Mouse (Mus musculus) granulocyte monocyte progenitor cell, adult 5-6 weeks (primary cell): ENCODE data around the gene Fsd1. TPM values are rescaled to one million over a fixed set of nuclear protein-coding genes. Genes with fewer than 3 reads are reported as not detected.

ENCODE experiments used
- ATAC-seq: replicated peaks from 2 replicates; pipeline ENCODE4 v1.8.0; 2016; ENCODE audit warnings: mild to moderate bottlenecking, moderate TSS enrichment, inconsistent platforms; ENCODE audit not compliant: poor library complexity, severe bottlenecking
- total RNA-seq, 2 experiments: library from RNA; stranded (forward) in 1 of 2; stranded (reverse) in 1 of 2; fragments of 200-712, 200-1000 nt in 1 of 2; fragments of >200 nt in 1 of 2; fragmentation: Nextera tagmentation in 1 of 2; gene quantifications; 2 replicates each; pipeline ENCODE4 v1.2.3; 2014 to 2017

The Fsd1 gene
- total RNA-seq, 2 experiments from 2014 or later = not detected

DNA sequence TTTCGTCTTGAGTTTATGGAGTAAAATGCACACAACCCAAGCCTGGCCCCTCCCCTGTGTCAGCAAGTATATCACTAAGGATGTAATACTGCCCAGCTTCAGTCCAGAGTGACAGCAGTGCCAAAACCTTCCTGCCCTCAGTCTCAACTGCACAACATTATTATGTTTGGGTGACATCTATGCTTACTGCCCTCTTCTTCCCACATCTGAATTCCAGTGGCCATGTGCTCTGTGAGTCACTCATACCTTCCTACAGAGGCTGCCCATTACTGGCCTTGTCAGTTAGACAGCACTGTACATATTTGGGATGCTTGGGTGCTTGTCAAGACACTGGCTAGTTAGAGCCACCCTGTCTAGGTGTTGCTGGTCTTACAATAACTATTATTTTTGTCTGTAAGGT, 40.0 kb downstream of the Fsd1 start:
- no peak for ATAC-seq

- ATAC-seq = no peak
Observed at GRCm38 (mm10) chr17:56026881-56027280, 40.6 kb downstream of the Fsd1 start.

GRCm38 (mm10) chr17:56027801-56028441, 41.6 kb downstream of the Fsd1 start:
- no peak for ATAC-seq

DNA sequence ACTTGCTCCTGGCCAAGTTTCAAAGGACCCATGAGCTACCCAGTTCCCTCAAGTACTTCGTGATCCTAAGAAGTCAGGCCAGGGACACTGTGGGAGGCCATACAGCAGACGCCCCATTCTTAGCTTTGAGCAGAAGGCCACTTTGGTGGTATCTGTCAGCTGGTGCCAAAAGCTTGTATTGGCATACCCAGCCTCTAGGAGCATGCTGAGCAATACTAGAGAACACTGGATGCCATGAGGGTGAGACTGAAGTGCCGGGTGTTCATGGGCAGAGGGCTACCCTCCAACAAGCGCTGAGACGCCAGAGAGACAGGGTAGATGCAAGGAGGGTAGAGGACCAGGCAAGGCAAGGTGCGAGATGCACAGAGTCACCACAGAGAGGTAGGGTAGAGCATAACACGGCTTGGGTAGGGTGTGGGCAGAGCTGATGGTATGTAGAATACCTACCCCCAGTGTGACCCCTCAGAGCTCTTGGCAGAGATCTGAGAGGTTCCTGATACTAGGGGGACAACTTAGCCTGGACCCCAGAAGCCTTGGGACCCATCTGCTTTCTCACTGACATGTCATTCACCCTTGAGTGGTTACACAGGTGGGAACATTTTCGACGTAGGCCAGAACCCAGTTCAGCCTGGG, 44.0 kb downstream of the Fsd1 start:
- ATAC-seq = no peak

DNA sequence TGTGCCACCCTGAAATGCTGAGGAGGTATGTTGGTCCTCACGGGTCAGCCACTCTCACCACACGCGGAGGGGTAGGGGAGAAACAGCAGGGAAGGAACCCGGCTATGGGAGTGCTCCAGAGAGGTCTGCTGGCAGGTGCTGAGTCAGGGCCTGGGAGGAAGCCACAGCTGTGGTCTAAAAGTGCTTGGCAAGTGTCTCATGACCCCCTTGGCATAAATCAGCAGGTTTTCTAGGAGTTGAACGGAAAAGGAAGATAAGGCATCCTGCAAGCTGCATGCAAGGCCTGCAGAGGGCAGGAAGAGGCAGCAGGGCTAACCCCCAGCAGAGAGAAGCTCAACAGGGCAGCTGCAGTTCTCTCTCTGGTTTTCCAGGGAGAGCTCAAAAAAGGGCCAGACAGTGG, 44.6 kb downstream of the Fsd1 start:
- ATAC-seq = peak; percentile 75

DNA sequence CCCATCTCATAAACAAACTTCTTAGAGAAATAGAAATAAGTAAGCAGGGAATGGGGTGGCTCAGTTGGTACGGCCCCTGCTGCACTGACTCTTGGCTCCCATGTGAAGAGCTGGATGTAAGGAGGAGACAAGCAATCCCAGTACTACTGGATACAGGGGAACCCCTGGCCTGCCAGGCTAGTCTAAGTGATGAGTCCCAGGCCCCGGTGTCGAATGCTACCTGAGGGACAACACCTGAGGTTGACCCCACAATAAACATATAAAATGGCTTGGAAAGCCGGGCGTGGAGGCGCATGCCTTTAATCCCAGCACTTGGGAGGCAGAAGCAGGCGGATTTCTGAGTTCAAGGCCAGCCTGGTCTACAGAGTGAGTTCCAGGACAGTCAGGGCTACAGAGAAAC, 45.1 kb downstream of the Fsd1 start:
- no peak for ATAC-seq

DNA sequence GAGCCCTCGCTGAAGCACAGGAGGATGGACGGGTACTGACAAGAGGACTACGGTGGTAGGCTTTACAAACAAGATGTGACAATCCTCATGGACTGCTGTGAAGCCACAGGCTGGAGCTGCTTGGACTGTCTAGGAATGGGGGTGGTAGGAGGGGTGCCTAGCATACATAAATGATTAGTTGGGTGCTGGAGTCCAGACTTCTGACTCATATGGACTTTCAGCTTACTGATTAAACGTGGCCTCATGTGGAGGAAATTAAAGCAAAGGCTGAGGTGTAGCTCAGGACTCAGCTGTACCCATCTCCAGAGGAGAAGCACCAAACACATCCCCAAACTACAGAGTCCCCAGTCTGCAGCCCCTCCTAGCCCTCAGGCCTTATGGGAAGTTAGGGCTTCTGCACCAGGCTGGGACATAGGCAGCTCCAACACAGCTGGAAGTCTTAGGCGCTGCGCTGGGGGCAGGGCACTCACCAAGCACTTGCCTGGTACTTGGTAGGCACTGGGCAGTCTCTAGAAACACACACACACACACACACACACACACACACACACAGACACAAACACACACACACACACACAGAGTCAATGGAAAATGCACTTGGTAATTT, 45.9 kb downstream of the Fsd1 start:
- no peak for ATAC-seq

GRCm38 (mm10) chr17:56032831-56033230, 46.5 kb downstream of the Fsd1 start:
- ATAC-seq = peak; percentile 41

DNA sequence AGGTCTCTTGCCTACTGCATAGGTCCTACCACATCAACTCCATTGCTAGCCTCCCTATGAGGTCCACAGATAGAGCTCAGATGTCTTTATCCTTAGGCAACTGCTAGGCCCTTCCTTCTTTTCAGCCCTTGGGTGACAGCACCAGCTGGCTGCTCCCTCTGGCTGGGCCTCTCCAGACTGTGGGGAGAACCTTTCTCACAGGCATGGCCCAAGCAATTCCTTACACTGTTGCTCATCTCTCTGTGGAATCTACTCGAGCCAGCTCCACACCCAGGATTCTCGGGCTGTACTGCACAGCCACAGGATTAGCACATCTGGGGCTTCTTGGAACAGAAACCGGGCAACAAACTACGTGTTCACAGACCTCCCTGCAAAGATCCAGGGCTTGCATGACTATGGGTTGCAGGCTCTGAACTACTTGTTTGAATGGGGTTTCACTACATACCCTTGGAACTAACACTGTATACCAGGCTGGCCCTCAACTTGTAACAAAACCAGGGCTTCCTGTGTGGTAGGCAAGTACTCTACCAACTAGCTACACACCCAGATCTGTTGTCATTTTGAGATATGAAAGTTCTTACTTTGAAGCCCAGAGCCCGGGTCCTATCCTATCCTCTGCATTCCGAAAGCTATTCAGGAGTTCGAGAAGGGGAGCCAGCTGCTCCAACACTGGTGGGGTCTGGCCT, 47.9 kb downstream of the Fsd1 start:
- no peak for ATAC-seq

DNA sequence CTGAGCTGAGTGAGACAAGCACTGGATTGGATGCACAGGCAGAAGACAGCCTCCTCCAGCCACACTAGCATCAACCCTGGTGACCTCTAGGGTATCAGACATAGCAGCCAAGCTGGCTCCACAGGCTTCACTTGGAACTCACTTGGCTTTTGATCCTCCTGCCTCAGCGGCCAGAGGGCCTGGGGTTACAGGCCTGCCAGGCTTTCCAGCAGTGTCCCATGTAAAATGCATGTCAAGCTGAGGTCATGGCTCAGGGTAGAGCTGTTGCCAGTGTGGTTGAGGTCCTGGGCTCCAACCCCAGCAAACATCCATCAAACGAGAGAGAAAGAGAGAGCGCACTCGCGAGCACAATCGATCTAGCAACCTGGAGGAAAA, 48.4 kb downstream of the Fsd1 start:
- no peak for ATAC-seq

DNA sequence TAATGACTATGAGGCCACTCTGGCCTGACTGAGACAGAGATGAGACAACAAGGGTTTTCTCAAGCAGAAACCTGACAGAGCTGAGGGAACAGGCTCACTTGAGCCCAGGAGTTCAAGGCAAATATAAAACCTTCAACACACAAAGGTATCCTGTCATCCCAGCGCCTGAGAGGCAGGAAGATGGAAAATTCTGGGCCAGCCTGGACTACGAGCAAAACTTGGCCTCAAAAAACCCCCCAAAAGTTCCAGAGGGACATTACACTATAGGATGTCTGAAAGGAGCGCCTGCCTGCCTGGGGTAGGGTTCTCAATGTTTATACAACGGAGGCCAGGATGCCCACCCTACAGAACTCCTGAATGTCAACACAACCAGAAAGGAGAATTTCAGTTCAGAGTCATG, 48.9 kb downstream of the Fsd1 start:
- no peak for ATAC-seq

DNA sequence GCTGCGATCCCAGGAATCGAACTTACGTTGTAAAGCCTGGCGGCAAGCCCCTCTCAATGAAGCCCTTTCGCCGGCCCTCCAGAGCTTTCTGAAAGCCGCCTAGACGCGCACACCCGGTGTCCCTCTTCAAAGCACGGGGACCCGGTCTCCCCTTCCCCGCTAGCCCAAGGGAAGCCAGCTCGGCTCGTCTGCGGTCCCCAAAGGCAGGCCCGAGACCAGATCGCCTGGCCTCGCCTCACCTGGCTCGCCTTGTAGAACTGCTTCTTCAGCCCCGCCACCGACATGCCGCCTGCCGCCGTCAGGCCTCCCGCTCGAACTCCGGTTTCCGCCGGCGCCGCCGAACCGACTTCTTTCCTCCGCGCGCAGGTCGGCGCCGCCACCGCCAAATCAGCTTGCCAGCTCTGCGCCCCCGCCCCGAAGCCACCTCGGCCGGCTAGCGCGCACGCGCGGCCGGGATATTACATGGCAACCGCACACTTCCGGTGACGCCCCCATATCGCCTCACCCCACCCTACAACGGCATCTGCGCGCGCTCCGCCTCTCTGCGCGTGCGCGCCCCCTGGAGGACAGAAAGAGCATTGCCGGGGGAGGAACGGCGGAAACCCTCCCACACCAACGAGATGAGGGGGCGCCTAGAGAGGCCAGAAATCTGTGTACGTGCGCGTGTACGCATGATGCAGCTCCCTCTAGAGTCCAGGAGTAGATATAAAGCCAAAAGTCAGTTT, 50.0 kb downstream of the Fsd1 start, which contains the start of gene Sh3gl1:
TSS of gene Sh3gl1 (minus strand) at position 460 of the 725 bp plus-strand sequence.
- peak; percentile 75 for ATAC-seq

DNA sequence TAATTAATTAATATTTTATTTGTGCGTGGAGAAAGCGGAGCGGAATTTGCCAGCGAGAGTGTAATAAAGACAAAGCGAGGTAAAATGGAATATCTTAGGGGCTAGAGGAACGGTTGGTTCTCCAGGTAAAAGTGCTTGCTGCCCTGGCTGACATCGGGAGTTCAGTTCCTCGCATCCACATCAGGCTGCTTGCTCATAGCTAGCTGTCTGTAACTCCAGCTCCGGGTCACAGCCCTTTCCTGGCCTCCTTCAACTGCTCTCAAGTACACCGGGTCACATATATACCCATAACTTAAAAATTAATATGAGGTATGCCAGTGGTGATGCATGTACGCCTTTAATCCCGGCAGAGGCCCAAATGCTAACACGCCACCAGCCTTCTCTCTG, 50.6 kb downstream of the Fsd1 start:
- ATAC-seq = no peak

GRCm38 (mm10) chr17:56038583-56039261, 52.4 kb downstream of the Fsd1 start:
- no peak for ATAC-seq

DNA sequence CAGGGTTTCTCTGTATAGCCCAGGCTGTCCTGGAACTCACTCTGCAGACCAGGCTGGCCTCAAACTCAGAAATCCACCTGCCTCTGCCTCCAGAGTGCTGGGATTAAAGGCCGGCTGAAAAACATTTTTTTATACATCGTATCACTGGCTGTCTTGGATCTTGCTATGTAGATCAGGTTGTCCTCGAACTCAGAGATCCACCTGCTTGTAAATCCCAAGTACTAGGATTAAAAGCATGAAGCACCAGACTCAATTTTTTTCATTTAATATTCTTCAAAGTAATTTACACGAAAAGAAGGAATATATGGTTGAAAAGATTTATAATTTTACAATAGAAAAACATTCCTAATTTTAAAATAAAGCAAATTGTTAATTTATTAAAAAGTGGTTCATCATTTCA, 53.0 kb downstream of the Fsd1 start:
- ATAC-seq = no peak

DNA sequence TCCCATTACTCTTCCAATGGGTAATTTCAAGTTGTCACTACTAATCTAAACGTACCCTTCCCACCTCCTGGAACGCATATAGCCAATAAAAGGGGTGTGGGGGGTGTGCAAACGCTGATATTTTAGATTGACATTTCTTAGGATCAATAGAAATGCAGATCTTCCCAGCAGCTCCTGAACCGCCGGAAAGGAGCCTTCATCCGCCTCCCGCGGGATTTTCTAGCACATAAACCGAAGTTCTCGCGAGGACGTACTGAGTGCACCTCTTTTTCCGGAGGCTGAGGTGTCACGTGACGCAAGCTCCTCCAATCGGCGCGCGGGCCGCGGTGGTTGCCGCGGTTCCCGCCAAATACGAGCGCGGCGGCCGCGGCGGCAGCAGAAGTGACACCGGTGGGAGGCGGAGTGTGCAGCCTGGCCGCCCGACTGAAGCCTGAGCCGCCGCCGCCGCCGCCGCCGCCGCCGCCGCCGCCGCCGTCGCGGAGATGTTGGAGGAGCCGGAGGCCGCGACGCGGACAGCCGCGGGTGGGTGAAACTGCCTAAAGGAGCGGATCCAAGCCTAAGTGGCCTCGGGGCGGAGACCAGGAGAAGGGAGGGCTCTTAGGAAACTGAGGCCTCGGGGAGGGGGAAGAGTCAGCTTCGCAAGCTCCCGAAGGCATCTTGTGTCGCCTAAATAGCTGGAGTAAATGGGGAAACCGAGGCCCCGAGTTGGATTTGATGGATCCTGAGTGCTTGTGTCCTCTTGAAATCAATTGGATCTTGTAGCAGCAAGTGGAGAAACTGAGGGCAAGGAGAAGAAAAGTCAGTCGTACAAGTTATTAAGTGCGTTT, 53.9 kb downstream of the Fsd1 start, which contains the start of gene Chaf1a:
TSS of gene Chaf1a (plus strand) at position 410 of the 827 bp plus-strand sequence.
- peak; percentile 71 for ATAC-seq

DNA sequence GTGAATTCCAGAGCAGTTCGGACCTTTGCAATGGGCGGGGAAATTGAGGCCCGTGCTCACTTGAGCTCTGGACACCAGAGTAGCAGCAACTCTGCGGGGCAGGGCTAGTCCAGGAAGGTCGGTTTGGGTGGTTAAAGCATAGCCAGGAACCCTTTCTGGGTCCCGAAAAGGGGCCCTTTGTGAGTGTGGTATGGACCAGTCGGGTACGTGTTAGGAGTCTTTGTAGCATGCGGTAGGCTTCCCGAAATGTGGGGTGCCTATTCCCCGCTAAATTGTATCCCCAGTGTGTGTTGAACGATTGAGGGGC, 54.5 kb downstream of the Fsd1 start:
- ATAC-seq = no peak
